Mouse (Mus musculus) kidney, postnatal 14 days (tissue): ENCODE results near the gene Gm21818.
"Not testable (repeated sequence)": the region's sequence is repeated elsewhere in the genome, so short reads cannot be mapped to it uniquely, and the experiment has no call there.

Source experiments
- DNase-seq: peaks from one replicate; pipeline ENCODE4 v3.0.0; 2022; ENCODE audit warnings: mixed read lengths

Gene Gm21818

GRCm38 (mm10) chr13:120172133-120172532 is at the start of gene Gm21818:
Gene Gm21818, plus strand, starts transcription at chr13:120172433.
- not testable (repeated sequence) for DNase-seq

GRCm38 (mm10) chr13:120139946-120140345 is 32.3 kb upstream of the Gm21818 start, which contains the start of gene Gm20767:
Gene Gm20767, plus strand, starts transcription at chr13:120140246.
- not testable (repeated sequence) for DNase-seq

- not testable (repeated sequence) for DNase-seq
Observed at GRCm38 (mm10) chr13:120142348-120142747, 29.9 kb upstream of the Gm21818 start.

- not testable (repeated sequence) for DNase-seq
Observed at GRCm38 (mm10) chr13:120149660-120150407, 22.4 kb upstream of the Gm21818 start.

- not testable (repeated sequence) for DNase-seq
Observed at GRCm38 (mm10) chr13:120150589-120150988, 21.6 kb upstream of the Gm21818 start.

- not testable (repeated sequence) for DNase-seq
Observed at GRCm38 (mm10) chr13:120168301-120168700, 3.9 kb upstream of the Gm21818 start.

GRCm38 (mm10) chr13:120196189-120196821 is 24.1 kb downstream of the Gm21818 start:
- DNase-seq = not testable (repeated sequence)

- not testable (repeated sequence) for DNase-seq
Observed at GRCm38 (mm10) chr13:120215847-120216246, 43.6 kb downstream of the Gm21818 start, which contains the start of gene Gm21762. Gene Gm21762, minus strand, starts transcription at chr13:120215947.

GRCm38 (mm10) chr13:120220922-120221321 is 48.7 kb downstream of the Gm21818 start:
- DNase-seq = not testable (repeated sequence)

GRCm38 (mm10) chr13:120223012-120223659 is 50.9 kb downstream of the Gm21818 start:
- DNase-seq = not testable (repeated sequence)
